Mouse (Mus musculus): ENCODE results near the gene Iqschfp.

GRCm38 (mm10) chr3:68250589-68250988, 358.6 kb downstream of the Iqschfp start:
- TF ChIP-seq CTCF (IDR thresholded peaks at IDR 0.05; ENCODE audit: control insufficient read depth, insufficient read depth, insufficient read length) = no peak
- TF ChIP-seq MYOD1 (IDR thresholded peaks at IDR 0.05; ENCODE audit: control insufficient read depth, insufficient read length, low read depth) = no peak
- TF ChIP-seq FOSL1 (IDR thresholded peaks at IDR 0.05; ENCODE audit: insufficient read depth, low read length, poor library complexity, severe bottlenecking) = no peak
- no peak for TF ChIP-seq CEBPB (IDR thresholded peaks at IDR 0.05; ENCODE audit: low read depth)
- no peak for TF ChIP-seq MAX (IDR thresholded peaks at IDR 0.05)
- no peak for TF ChIP-seq USF1 (IDR thresholded peaks at IDR 0.05; ENCODE audit: low read depth)
- no peak for TF ChIP-seq MYOG (IDR thresholded peaks at IDR 0.05; ENCODE audit: control insufficient read depth, extremely low read depth, insufficient read length)

All from C2C12 (cell line).